Mouse (Mus musculus) midbrain, embryonic 10.5 days (tissue): ENCODE data around the gene Mettl9. TPM values are rescaled to one million over a fixed set of nuclear protein-coding genes. Genes with fewer than 3 reads are reported as not detected.

Experiments
- polyA plus RNA-seq: library from polyadenylated mRNA; unstranded; fragments of >200 nt; fragmentation: Nextera tagmentation; extraction: Ambion mirVana; gene quantifications from 2 replicates; pipeline ENCODE4 v1.2.1, GENCODE M21; 2016

The Mettl9 gene
- polyA plus RNA-seq, 1 experiment from 2014 or later: 210 TPM

Other genes with a start within 250 kb of the Mettl9 start
- gene Gm5737, start 222.1 kb upstream of the Mettl9 start, polyA plus RNA-seq: not detected in 2 replicates
- 24.0 and 26.1 TPM in 2 replicates for gene Eef2k, start 191.6 kb upstream of the Mettl9 start, polyA plus RNA-seq
- 38.2 and 41.0 TPM in 2 replicates for gene Polr3e, start 116.7 kb upstream of the Mettl9 start, polyA plus RNA-seq
- gene Cdr2, start 52.1 kb upstream of the Mettl9 start, polyA plus RNA-seq: 12.0 and 13.7 TPM in 2 replicates
- gene Mfsd13b, start 51.9 kb upstream of the Mettl9 start, polyA plus RNA-seq: 0.61 and 0.63 TPM in 2 replicates
- gene Igsf6, start 40.1 kb downstream of the Mettl9 start, polyA plus RNA-seq: 0.88 and 1.2 TPM in 2 replicates
- gene Otoa, start 47.2 kb downstream of the Mettl9 start, polyA plus RNA-seq: 0.05 and 0.09 TPM in 2 replicates